Mouse (Mus musculus): ENCODE measurements at regions not wholly inside any gene's neighbourhood (a gene's known extent, or its start where the extent isn't known, plus 50 kb on each side); places are given as distances from the start of the nearest gene placed in this dataset.

- no peaks in the 10 kb centered on the region for H3K9me3 ChIP-seq (ENCODE audit: low read length)
- H3K4me2 ChIP-seq (ENCODE audit: low read depth, low read length), result no peak overlapping the region
- no peaks in the 10 kb centered on the region for H3K4me1 ChIP-seq (ENCODE audit: insufficient read depth)
- H3K36me3 ChIP-seq (replicated peaks; ENCODE audit: insufficient read depth, low read length), result no peaks in the 10 kb centered on the region
- H3K27ac ChIP-seq (ENCODE audit: low read depth), result no peak overlapping the region
- H3K4me3 ChIP-seq (ENCODE audit: low read depth, low read length), result no peak overlapping the region
- H3K9ac ChIP-seq (replicated peaks), result no peak overlapping the region
- no peak for DNase-seq
- TF ChIP-seq EP300 (IDR thresholded peaks at IDR 0.05; ENCODE audit: low read depth), result no peak
- no peak for TF ChIP-seq CTCF (IDR thresholded peaks at IDR 0.05; ENCODE audit: low read depth)
- WGBS (ENCODE audit: insufficient replicate concordance), result 60% methylated on average over 5 of the region's 5 CpGs
- no peak for ATAC-seq
- no peaks in the 10 kb centered on the region for H3K27me3 ChIP-seq (ENCODE audit: insufficient read depth, low read length)
Observed at GRCm38 (mm10) chr1:76091031-76091430, 545.0 kb downstream of the Slc4a3 start.

GRCm38 (mm10) chr1:76113281-76113680 is 567.2 kb downstream of the Slc4a3 start:
- Histone ChIP-seq H3K9ac (replicated peaks) (no peak overlapping the region), H3K9me3 (ENCODE audit: low read length) (no peaks in the 10 kb centered on the region), H3K4me3 (ENCODE audit: low read depth, low read length) (no peak overlapping the region), H3K4me2 (ENCODE audit: low read depth, low read length) (no peak overlapping the region), H3K4me1 (ENCODE audit: insufficient read depth) (no peaks in the 10 kb centered on the region), H3K36me3 (replicated peaks; ENCODE audit: insufficient read depth, low read length) (no peaks in the 10 kb centered on the region), H3K27me3 (ENCODE audit: insufficient read depth, low read length) (no peaks in the 10 kb centered on the region), H3K27ac (ENCODE audit: low read depth) (no peak overlapping the region)
- ATAC-seq (no peak), DNase-seq (no peak)
- WGBS (ENCODE audit: insufficient replicate concordance), result 79% methylated on average over 3 of the region's 3 CpGs
- TF ChIP-seq CTCF (IDR thresholded peaks at IDR 0.05; ENCODE audit: low read depth), result no peak
- TF ChIP-seq EP300 (IDR thresholded peaks at IDR 0.05; ENCODE audit: low read depth), result no peak

GRCm38 (mm10) chr1:76120840-76121239 is 574.8 kb downstream of the Slc4a3 start:
- ATAC-seq, result no peak
- 83% methylated on average over 4 of the region's 4 CpGs for WGBS (ENCODE audit: insufficient replicate concordance)
- TF ChIP-seq EP300 (IDR thresholded peaks at IDR 0.05; ENCODE audit: low read depth) (no peak), CTCF (IDR thresholded peaks at IDR 0.05; ENCODE audit: low read depth) (no peak)

GRCm38 (mm10) chr1:76130353-76130752 is 584.3 kb downstream of the Slc4a3 start:
- TF ChIP-seq EP300 (IDR thresholded peaks at IDR 0.05; ENCODE audit: low read depth) (no peak), CTCF (IDR thresholded peaks at IDR 0.05; ENCODE audit: low read depth) (no peak)
- H3K9me3 ChIP-seq (ENCODE audit: low read length), result no peaks in the 10 kb centered on the region
- no peak overlapping the region for H3K9ac ChIP-seq (replicated peaks)
- ATAC-seq (no peak), DNase-seq (no peak)
- H3K36me3 ChIP-seq (replicated peaks; ENCODE audit: insufficient read depth, low read length), result no peaks in the 10 kb centered on the region
- H3K27ac ChIP-seq (ENCODE audit: low read depth), result no peak overlapping the region
- H3K4me2 ChIP-seq (ENCODE audit: low read depth, low read length), result no peak overlapping the region
- no peak overlapping the region for H3K4me3 ChIP-seq (ENCODE audit: low read depth, low read length)
- WGBS (ENCODE audit: insufficient replicate concordance), result 37% methylated on average over 4 of the region's 4 CpGs
- no peaks in the 10 kb centered on the region for H3K27me3 ChIP-seq (ENCODE audit: insufficient read depth, low read length)
- no peaks in the 10 kb centered on the region for H3K4me1 ChIP-seq (ENCODE audit: insufficient read depth)

More at GRCm38 (mm10) chr1:76120840-76121239, 574.8 kb downstream of the Slc4a3 start:
- Histone ChIP-seq H3K4me3 (ENCODE audit: low read depth, low read length) (no peak overlapping the region), H3K4me1 (ENCODE audit: insufficient read depth) (no peaks in the 10 kb centered on the region), H3K36me3 (replicated peaks; ENCODE audit: insufficient read depth, low read length) (no peaks in the 10 kb centered on the region), H3K9me3 (ENCODE audit: low read length) (no peaks in the 10 kb centered on the region), H3K27ac (ENCODE audit: low read depth) (no peak overlapping the region), H3K27me3 (ENCODE audit: insufficient read depth, low read length) (no peaks in the 10 kb centered on the region), H3K4me2 (ENCODE audit: low read depth, low read length) (no peak overlapping the region), H3K9ac (replicated peaks) (no peak overlapping the region)
- no peak for DNase-seq

GRCm38 (mm10) chr1:76136810-76137209 is 590.7 kb downstream of the Slc4a3 start:
- no peaks in the 10 kb centered on the region for H3K4me1 ChIP-seq (ENCODE audit: insufficient read depth)
- H3K27me3 ChIP-seq (ENCODE audit: insufficient read depth, low read length), result no peaks in the 10 kb centered on the region
- no peak for TF ChIP-seq EP300 (IDR thresholded peaks at IDR 0.05; ENCODE audit: low read depth)
- ATAC-seq, result no peak
- 74% methylated on average over 1 of the region's 1 CpGs for WGBS (ENCODE audit: insufficient replicate concordance)
- no peak for DNase-seq
- no peak overlapping the region for H3K9ac ChIP-seq (replicated peaks)
- H3K4me3 ChIP-seq (ENCODE audit: low read depth, low read length), result no peak overlapping the region
- H3K9me3 ChIP-seq (ENCODE audit: low read length), result no peaks in the 10 kb centered on the region
- no peaks in the 10 kb centered on the region for H3K36me3 ChIP-seq (replicated peaks; ENCODE audit: insufficient read depth, low read length)
- H3K27ac ChIP-seq (ENCODE audit: low read depth), result no peak overlapping the region
- H3K4me2 ChIP-seq (ENCODE audit: low read depth, low read length), result no peak overlapping the region

GRCm38 (mm10) chr1:76137701-76138100 is 591.6 kb downstream of the Slc4a3 start:
- Histone ChIP-seq H3K4me1 (ENCODE audit: insufficient read depth) (no peaks in the 10 kb centered on the region), H3K4me2 (ENCODE audit: low read depth, low read length) (no peak overlapping the region), H3K4me3 (ENCODE audit: low read depth, low read length) (no peak overlapping the region), H3K36me3 (replicated peaks; ENCODE audit: insufficient read depth, low read length) (no peaks in the 10 kb centered on the region), H3K27ac (ENCODE audit: low read depth) (no peak overlapping the region), H3K27me3 (ENCODE audit: insufficient read depth, low read length) (no peaks in the 10 kb centered on the region), H3K9me3 (ENCODE audit: low read length) (no peaks in the 10 kb centered on the region), H3K9ac (replicated peaks) (no peak overlapping the region)
- ATAC-seq, result no peak
- no peak for DNase-seq
- TF ChIP-seq CTCF (IDR thresholded peaks at IDR 0.05; ENCODE audit: low read depth) (no peak), EP300 (IDR thresholded peaks at IDR 0.05; ENCODE audit: low read depth) (no peak)
- 78% methylated on average over 6 of the region's 6 CpGs for WGBS (ENCODE audit: insufficient replicate concordance)

GRCm38 (mm10) chr1:76143516-76143915 is 597.5 kb downstream of the Slc4a3 start:
- H3K9ac ChIP-seq (replicated peaks), result no peak overlapping the region
- no peaks in the 10 kb centered on the region for H3K36me3 ChIP-seq (replicated peaks; ENCODE audit: insufficient read depth, low read length)
- no peaks in the 10 kb centered on the region for H3K27me3 ChIP-seq (ENCODE audit: insufficient read depth, low read length)
- no peak overlapping the region for H3K27ac ChIP-seq (ENCODE audit: low read depth)
- ATAC-seq (no peak), DNase-seq (no peak)
- TF ChIP-seq EP300 (IDR thresholded peaks at IDR 0.05; ENCODE audit: low read depth) (no peak), CTCF (IDR thresholded peaks at IDR 0.05; ENCODE audit: low read depth) (no peak)
- no peak overlapping the region for H3K4me3 ChIP-seq (ENCODE audit: low read depth, low read length)
- H3K4me1 ChIP-seq (ENCODE audit: insufficient read depth), result no peaks in the 10 kb centered on the region
- no peak overlapping the region for H3K4me2 ChIP-seq (ENCODE audit: low read depth, low read length)
- WGBS (ENCODE audit: insufficient replicate concordance), result 74% methylated on average over 5 of the region's 5 CpGs
- no peaks in the 10 kb centered on the region for H3K9me3 ChIP-seq (ENCODE audit: low read length)

All from liver, postnatal 0 days (tissue).